Mouse (Mus musculus) lung, postnatal 10 days (tissue): ENCODE measurements around the gene Irf2bpl.
A peak's percentile ranks its signal among the peaks of the same experiment; 100 is the strongest.

Experiments used
- DNase-seq: peaks from one replicate; pipeline ENCODE4 v3.0.0; 2021

Irf2bpl gene

DNA sequence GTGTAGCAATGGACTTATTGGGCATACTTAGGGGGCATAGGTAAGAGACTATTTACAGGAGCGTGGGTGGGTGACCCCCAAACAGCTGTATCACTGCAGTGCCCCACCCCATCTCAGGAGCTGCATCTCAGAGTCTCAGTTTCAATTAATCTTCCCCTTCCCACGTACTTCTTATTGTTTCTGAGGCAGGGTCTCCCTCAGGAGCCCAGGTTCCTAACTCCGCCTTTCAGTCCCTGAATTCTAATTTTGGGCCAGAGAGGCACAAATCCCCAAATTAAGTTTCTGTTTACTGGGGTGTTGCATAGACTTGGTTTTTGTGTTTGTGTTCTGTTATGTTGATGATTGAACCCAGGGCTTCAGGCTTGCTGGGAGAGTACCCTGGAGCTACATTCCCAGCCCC is 13.8 kb upstream of the Irf2bpl start:
- no peak for DNase-seq

DNA sequence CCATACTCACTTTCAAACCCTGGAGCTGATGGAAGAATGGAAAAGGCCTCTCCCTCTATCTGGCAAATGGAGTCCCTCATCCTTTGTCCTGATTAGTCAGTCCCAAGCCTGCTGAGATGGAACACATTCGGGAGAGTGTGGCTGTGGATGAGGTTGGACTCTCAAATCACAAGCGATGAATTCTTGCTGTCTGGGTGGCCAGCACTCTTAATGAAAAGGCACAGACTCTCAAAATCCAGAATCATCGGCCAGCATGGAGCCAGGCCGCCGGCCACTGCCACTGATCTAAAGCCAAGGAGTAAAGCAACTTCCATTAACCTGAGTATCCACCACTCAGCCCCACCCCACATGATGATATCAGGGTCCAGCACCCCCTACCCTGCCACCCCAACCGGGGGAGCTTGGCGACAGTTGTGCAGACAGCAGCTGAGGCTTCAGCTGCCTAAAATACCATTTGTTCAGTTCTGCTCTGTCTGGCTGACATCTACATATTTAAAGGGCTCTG is 13.2 kb upstream of the Irf2bpl start:
- DNase-seq, result no peak

DNA sequence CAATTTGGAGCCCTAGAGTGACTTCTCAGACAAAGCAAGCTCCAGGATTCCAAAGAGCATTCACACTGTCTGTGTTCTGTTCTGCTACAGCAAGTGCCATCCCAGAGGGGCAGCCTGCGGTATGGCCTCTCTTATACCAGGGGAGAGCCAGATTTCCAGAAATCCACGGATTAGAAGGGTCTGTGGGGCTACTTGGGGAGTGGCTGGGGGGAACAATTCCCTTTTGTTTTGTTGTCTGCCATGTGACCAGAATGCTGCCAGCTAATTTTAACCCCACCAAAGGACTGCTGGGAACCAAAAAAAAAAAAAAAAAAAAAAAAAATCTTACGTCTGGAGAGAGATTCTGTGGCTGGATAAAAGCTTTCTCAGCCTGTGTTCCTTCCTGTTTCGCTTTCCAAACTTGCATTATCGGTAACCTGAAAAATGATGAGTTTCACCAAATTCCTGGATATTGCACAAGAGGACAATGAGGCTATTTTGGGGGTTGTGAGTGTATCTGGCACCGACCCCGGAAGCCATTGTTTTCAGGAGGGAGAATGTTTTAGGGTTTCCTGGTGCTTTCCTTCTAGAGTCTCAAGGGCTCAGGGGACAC is 12.4 kb upstream of the Irf2bpl start:
- peak; percentile 64 for DNase-seq

DNA sequence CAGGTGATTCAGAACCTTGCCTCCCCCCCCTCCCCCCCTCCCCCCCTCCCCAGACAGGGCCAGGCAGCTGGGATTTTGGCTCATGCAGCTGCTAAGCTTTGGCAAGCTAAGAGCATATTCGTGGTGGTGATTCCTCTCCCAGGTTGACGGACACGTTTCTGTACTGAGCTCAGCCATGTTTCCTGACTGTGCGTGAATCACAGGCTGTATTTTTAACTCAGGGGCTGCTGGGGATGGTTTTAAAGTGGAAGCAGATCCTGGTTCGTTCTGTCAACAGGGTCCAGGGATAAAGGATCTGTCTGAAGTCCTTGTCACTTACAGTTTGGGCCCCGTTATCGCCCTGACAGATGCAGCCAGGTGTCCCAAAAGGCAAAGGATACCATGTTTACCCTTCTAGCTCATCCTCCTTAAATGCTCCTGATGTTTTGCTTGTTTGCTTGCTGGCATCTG is 11.9 kb upstream of the Irf2bpl start:
- no peak for DNase-seq

DNA sequence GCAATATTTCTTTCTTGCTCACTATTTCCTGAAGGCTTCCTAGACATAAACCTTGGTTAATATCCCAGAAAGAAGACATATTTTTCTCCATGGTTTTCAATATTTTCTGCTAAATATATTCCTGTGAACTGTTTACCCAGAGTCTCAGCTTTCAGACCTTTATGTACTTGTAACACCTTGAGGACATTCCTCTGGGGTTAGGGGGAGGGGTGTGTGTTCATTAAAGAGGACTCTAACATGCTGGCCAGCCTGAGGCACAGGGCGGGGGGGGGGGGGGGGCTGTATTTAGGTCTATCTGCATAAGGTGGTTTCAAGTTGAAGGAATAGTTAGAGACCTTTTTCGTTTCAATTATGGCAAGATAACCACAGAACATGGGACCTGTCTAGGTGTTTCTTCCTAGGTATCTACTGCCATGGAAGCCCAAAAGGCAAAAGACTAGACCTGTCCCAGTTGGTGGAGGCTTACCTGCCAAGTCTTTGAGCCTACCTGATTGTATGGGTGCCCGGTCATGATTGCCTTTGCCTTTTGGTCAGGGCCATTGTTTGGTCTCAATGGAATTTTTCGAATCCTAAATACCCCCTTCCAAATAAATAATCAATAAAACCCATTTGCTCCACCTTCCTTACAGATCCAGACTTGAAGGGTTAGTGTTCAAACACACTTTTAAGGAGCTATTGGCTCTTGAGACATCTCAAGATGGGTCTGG is 11.3 kb upstream of the Irf2bpl start:
- DNase-seq, result no peak

DNA sequence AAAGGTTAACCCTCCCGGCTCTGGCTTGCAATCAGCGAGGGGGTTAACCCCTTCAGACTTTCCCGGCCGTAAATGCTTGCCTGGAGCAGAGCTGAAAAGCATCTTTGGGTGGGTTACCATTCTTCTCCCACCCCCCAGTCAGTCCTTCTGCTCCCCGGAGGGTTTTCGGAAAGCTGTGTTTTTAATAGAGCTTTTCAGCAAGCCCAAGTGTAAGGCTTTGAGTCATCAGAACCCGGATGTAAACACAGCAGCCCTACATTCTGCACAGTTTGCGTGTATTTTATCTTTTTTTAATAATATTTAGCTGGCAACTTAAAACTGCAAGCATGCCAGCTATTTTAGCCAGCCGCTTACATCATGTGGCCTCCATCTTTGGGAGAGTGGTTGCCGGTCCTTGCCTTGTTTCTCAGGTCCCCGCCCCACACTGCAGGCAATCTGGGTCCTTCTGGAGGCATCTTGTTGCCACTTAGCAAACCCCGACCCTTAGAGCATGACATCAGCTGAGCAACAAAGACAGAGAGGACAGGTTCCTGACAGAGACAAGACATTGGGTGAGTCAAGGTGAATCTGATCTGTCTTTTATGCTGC is 10.3 kb upstream of the Irf2bpl start:
- DNase-seq, result peak; percentile 67

DNA sequence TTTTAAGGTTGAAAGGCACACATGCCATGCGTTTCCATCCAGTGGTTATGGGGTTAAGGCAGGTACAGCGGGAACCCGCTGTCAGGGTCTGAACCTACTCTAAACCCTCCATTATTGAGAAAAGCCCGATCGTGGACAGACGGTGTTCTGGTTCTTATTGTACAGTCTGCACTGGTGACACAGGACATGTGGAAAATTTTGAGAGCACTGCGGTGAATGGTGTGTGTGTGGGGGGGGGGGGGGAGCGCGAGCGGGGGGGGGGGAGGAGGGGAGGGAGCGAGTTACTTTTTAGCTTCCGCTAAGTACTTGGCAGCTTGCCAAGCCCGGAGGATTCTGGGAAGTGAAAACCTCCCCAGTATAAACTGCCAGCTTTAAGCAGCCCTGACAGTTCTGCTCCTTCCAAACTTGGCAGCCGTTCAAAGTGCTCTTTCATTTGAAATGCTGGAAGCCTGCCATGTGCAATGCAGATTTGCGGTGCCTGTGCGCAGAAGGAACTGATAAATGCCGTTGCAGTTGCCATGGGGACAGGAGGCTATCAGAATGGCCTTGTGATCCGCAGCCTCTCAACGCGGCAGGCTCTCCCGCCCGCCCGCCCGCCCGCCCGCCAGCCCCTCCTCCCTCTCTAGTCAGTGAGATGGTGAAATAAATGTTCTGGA is 9.7 kb upstream of the Irf2bpl start:
- peak; percentile 99 for DNase-seq

DNA sequence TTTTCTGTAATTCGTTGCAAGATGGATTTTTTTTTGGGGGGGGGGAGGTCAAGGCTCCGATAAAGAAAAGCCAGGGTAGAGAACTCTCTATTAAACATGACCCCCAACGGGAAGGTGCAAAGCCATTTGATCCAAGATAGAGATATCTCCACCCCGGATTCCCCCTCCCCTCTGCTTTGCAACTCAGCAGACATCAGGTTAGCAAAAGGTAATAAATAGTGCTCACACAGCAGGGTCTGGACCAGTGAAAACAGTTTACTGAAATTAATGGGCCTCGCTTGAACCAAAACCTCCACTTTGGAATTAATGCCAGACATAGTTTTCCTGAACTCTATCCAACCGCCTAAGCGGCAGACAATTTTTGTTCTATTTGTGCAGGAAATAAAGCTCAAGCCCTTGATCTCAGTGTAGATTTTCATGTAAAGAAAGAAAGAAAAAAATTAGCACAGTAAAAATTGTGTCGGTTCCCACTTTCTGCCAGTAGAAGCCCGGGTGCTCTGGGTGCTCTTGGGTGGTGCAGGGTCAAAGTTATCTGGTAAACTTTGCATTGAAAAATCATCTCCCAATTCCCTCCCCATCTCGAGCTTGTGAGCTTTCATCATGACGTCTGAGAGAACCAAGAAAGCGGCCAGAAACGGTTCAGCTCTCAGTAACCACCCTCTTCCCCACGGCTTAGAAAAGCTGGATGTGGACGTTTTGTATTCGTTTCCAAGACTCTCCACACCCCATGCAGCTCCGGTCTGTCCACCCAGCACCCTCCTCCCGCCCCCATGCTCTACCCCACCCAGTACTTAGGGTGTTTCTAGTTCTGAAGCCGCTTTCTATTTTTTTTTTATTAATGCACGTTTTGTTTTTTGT is 9.0 kb upstream of the Irf2bpl start:
- DNase-seq, result peak; percentile 68

DNA sequence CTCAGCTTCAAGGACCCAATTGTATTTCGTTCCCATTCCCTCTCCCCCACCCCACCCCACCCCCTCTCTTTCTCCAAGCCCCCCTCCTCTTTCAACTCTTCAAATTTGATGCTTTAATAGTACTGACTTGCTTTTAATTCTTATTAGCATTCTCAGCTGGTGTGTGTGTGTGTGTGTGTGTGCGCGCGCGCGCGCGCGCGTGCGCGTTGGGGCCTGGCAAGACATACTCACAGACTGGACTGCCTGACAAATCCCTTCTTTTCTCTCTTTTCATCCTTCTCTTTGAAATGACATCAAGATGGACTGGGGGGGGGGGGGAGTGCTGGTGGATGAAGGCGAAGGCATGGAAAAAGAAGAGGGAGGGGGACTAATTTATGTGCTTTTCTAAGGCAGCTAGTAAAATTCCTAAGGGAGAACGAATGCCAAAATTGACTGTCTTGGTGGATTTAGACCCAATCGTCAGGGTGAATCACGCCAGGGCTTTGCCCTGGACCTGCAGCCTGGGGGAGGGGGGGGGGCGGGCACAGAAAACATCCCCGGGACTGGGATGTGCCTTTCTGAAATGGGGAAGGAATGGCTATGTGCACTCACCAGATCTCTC is 8.2 kb upstream of the Irf2bpl start:
- peak; percentile 52 for DNase-seq

DNA sequence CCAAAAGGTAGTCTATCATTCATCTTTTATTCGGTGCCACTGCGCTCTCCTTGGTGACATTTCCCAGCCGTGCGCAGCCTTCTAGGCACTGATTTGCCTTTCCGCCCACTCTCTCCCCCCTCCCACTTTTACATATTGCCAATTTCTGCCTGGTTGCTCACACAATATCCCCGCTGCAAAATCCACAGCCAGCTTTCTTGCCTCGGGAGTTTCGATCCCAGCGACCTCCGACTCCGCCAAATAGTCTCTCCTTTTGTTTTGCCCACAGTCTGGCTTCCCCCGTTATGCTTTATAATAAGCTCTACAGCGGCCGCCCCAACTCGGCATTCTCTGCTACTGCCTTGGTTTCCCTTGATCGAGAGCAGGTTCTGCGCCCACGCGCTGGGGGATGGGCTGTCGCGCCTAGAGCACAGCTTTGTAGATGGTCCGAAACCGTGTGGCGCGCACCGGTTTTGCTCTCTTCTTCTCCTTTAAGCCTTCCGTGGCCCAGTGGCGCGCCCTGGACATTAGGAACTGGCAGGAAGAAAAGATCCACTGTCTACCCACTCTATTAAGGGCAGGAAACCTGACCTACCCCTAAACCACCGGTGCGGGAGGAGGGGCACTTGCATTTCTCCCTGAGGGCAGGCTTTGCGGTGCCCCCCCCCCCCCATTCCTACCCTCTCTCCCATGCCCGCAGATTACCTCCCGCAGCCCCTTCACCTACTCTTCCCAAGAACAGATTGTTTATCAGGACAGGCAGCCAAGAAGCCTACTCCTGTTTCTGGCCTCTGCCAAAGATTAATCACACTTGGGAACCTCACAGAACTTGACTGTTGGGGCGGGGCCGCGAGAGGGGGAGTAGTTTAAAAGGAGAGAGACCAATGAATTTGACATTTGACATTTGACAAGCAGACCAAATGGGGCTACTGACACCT is 7.4 kb upstream of the Irf2bpl start:
- peak; percentile 95 for DNase-seq

DNA sequence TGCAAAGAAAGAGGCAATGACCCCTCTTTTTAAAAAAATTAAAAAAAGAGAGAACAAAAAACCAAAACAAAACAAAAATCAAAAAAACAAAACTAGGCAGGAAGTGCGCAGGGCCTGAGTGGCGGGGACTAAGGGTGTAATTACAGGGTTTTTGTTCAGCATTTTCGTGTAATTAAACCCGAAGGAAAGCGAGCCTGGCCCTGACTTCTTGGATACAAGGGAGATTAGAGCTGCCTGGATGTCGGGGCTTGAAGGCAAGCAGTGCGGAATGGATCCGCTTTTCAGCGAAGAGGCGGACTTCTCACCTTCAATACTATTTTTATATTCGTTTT is 6.8 kb upstream of the Irf2bpl start:
- DNase-seq, result no peak

DNA sequence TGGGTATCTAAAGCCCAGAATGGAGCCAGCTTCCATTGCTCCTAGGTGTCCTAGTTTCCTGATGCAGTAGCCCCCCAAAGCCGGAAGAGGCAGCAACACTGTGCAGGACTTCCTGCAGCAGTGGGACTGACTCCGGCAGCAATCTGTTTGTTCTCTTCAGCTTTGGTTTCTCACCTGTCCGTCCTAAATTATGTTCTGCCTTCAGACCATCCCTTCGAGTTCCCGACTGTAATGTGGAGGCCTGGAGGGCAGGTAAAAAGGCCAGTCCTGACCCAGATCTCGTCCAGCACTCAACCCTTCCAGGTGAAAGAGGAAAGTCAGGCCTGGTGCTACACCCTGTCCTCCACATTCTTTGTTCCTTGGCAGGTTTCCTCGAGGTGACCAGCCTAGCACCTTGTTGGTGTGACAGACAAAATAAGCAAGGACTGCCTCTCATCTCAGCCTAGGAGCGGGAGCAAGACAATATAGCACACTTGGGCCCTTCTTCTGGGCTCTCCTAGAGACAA is 6.3 kb upstream of the Irf2bpl start:
- DNase-seq, result peak; percentile 49

DNA sequence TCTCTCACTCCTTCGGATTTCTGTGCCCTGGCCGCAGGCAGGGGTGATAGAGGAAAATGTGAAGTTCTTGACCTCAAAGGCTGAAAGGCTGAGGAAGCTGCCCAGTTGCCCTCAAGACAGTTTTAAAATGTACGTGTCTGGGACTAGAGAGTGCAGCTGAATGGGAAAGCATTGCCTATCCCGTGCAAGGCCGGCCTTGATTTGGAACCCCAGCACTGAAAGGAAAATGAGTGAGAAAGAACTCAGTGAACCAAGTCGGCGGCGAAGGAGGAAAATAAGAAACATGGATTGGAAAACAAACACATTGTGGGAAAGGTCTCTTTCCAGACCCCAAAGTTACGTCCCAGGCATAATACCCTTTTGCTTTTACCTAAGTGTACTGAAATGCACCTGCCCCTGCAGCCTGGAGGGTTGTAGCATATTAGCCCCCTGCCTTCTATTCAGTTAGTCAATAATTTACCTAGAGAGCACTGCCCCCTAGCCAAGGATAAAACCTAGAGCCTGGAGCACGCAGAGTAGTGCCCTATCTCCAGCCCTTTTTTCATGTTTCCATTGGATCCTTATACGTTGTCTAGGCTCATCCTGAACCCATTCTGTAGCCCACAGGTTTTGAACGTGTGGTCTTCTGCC is 5.6 kb upstream of the Irf2bpl start:
- no peak for DNase-seq

DNA sequence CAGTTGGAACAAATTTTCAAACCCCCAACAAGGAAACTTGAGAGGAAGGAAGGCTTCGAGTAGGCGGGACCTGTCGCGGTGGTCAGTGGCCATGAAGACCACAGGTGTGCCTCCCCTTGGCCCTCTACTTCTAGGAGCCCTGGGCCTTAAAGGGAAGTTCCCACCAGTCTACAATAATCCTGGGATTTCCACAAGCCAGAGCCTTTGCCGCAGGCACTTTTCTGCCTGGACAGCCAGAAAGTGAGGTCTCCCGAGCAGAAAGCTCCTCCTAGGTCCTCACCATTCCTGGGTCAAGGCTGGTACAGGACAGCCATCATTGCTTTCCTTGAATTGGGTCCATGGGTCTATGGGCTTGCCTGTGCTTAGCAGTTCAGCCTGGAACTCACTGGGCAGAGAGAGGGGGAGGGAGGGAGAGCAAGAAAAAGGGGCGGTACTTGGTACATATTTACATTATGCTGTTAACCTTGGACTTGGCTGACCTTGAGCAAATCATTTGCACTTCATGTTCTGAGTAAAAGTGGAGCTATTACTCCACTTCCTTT is 4.6 kb upstream of the Irf2bpl start:
- DNase-seq, result peak; percentile 73

DNA sequence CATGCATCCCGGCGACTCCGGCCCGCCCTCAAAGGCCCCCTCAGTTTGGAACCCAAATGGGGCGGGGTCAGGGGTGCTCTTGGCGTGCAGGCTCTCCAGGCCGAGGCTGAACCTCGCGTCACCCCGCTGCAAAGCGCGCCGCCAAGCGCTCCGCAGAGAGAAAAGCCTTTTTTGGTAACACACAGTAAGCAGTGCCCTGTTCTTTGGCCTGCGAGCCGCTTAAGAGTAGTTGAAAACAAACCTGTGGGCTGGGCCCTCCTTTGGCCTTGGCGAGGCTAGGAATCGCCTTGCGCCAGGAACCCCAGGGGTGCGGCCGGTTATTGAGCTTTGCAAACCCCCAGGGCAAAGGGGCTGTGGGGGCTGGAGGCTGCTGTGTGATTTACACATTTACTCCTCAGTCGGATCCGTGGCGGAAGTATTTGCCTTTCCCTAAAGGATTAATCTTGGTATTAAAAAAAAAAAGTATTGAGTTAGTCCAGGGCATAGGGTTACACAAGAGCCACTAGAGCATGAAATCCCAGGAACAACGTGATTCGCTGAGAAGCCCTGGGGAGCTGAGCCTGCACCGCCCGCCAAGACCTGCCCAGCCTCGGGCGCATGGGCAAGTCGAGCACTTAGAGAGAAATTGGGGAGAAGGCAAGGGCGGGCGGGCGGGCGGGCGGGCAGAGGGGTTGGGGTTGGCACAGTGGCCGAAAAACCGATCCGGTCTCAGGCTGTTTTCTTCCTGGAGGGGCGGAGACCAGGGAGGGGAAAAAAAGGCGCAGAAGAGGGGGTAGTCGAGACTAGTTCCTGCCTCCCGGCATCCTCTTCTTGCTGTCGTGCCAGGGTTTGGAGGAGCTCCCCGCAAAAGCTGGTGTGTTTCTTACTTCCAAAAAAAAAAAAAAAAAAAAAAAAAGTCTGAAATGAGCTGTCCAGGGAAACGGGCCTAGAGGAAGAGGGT is 3.8 kb upstream of the Irf2bpl start:
- peak; percentile 94 for DNase-seq

DNA sequence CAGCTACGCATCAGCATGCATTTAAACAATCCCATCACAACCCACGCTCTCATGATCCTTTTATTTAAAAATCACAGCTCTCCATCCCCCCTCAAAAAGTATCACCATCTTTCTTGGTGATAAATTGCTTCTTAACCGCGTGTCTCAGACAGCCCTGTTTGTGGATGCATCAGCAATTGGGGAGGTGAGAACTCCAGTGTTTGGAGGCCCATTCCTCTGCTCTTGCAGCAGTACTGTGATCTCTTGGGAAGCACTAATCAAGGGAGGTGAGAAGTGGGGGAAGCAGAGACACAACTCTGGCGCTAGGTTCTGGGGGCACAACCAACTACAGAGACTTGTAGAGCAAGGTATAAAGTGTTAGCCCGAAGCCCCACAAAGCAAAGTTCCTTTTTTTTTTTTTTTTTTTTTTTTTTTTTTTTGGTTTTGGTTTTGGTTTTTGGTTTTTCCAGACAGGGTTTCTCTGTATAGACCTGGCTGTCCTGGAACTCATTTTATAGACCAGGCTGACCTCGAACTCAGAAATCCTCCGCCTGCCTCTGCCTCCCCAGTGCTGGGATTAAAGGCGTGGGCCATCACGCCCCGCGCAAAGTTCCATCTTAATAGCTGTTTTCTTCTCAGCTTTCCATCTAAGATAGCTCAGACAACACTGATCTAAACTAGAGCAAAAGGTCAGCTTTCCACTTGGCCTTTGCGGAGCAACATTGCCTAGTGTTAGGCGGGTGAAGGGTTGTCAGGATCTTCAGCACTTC is 3.0 kb upstream of the Irf2bpl start:
- no peak for DNase-seq

DNA sequence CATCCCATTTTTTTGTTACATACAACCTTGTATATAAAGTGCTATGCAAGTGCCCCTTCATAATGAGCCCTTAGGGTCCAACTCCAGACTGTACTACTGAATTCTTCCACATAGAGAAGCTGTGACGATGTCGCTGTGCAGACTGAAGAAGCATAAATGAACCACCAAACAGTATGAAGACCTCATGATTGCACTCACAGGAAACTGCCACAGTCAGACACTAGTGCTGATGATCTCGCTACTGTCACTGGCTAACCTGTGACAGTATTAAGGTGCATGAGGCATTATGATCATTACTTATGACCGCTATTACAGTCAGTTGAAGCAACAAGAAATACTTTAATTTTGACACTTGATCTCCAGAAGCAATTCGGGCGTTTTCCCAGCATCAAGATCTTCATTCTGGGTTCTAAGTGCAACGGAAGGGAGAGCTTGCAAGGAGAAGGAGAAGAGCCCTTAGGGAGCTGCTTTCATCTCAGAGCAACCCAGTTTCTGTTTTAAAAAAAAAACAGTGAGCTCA is 1.9 kb upstream of the Irf2bpl start:
- no peak for DNase-seq

DNA sequence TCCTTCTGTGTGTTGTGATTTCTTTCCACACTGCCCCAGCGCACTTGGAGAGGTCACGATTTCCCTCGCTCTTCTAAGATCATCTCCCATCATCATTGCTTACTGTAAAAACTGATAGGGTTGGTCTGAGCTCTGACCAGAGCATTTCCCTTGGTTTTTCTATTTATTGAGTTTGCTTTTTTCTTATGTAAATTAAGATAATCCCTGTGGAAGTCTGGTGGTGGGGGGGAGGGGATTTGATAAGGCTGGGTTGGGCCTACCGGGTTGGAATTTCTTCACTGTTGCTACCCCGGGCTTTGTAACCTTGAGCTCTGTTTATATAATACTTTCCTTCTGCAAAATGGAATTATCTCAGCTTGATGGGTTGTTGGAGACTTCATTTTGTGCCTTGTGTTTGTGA is 1.1 kb upstream of the Irf2bpl start:
- DNase-seq, result no peak
